Mouse (Mus musculus) MEL (cell line): Measurements from ENCODE around the gene Nap1l1. TPM values are rescaled to one million over a fixed set of nuclear protein-coding genes. Genes with fewer than 3 reads are reported as not detected.

Experiments
- DNase-seq: peaks from one replicate; pipeline ENCODE4 v3.0.0; 2011; ENCODE audit warnings: low read depth, low spot score
- H3K27ac ChIP-seq: 2 replicates; pipeline ENCODE4 v1.5.1; 2012; ENCODE audit warnings: low read depth, mild to moderate bottlenecking, control low read depth, low read length, moderate library complexity; ENCODE audit not compliant: control insufficient read depth
- H3K27me3 ChIP-seq, 2 experiments: fragments of 150-350 bp in 1 of 2; sonication (generic) in 1 of 2; 2 replicates each; pipeline ENCODE4 v1.6.1; 2012; ENCODE audit warnings: low read length in 2 of 2, mild to moderate bottlenecking in 2 of 2, improper control_type of control experiment in 1 of 2, moderate library complexity in 1 of 2; ENCODE audit not compliant: insufficient read depth in 2 of 2, control insufficient read depth in 1 of 2
- H3K36me3 ChIP-seq, 2 experiments: 2 replicates each; pipeline ENCODE4 v1.6.1; 2012 to 2014; ENCODE audit warnings: low read length in 2 of 2, improper control_type of control experiment in 1 of 2, inconsistent platforms in 1 of 2, mild to moderate bottlenecking in 1 of 2; ENCODE audit not compliant: insufficient read depth in 2 of 2, control insufficient read depth in 1 of 2
- H3K4me1 ChIP-seq, 2 experiments: fragments of 150-350 bp in 1 of 2; sonication (generic) in 1 of 2; 2 replicates each; pipeline ENCODE4 v1.6.1; 2012; ENCODE audit warnings: low read length in 2 of 2, improper control_type of control experiment in 1 of 2, mild to moderate bottlenecking in 1 of 2; ENCODE audit not compliant: insufficient read depth in 2 of 2, control insufficient read depth in 1 of 2
- H3K4me3 ChIP-seq, 2 experiments: fragments of 150-350 bp in 1 of 2; sonication (generic) in 1 of 2; 2 replicates each; pipeline ENCODE4 v1.5.1; 2012; ENCODE audit warnings: low read depth in 2 of 2, low read length in 2 of 2, mild to moderate bottlenecking in 2 of 2, moderate library complexity in 2 of 2, control low read depth in 1 of 2, improper control_type of control experiment in 1 of 2; ENCODE audit not compliant: control insufficient read depth in 1 of 2, insufficient read depth in 1 of 2
- H3K79me2 ChIP-seq: 2 replicates; pipeline ENCODE4 v1.6.1; 2012; ENCODE audit warnings: mild to moderate bottlenecking, low read length, moderate library complexity; ENCODE audit not compliant: control insufficient read depth, poor library complexity, insufficient read depth
- H3K9ac ChIP-seq: 2 replicates; pipeline ENCODE4 v1.6.1; 2012; ENCODE audit warnings: low read depth, mild to moderate bottlenecking, control low read depth, low read length, moderate library complexity; ENCODE audit not compliant: control insufficient read depth, poor library complexity, severe bottlenecking
- H3K9me3 ChIP-seq: fragments of 150-350 bp; sonication (generic); replicated peaks from 2 replicates; pipeline ENCODE4 v1.6.1; 2012; ENCODE audit warnings: mild to moderate bottlenecking, low read length, improper control_type of control experiment, moderate library complexity; ENCODE audit not compliant: insufficient read depth
- BHLHE40 ChIP-seq: IDR thresholded peaks from 2 replicates; pipeline ENCODE4 v1.6.1; 2012; ENCODE audit warnings: low read depth, mild to moderate bottlenecking, inconsistent platforms, low read length, improper control_type of control experiment, borderline replicate concordance
- CTCF ChIP-seq, 3 experiments: IDR thresholded peaks in 2 of 3; conservative IDR thresholded peaks in 1 of 3; 2 replicates each; pipeline ENCODE4 v1.5.1; 2011 to 2012; ENCODE audit warnings: low read length in 3 of 3, low read depth in 2 of 3, mild to moderate bottlenecking in 2 of 3, improper control_type of control experiment in 1 of 3, inconsistent platforms in 1 of 3, mixed read lengths in 1 of 3, moderate library complexity in 1 of 3; ENCODE audit not compliant: control insufficient read depth in 1 of 3, insufficient read depth in 1 of 3, poor library complexity in 1 of 3, severe bottlenecking in 1 of 3
- EP300 ChIP-seq, 2 experiments: IDR thresholded peaks; 2 replicates each; pipeline ENCODE4 v1.6.1; 2011; ENCODE audit warnings: improper control_type of control experiment in 2 of 2, low read length in 2 of 2, low read depth in 1 of 2, mild to moderate bottlenecking in 1 of 2
- GABPA ChIP-seq: IDR thresholded peaks from 2 replicates; pipeline ENCODE4 v1.6.1; 2012; ENCODE audit warnings: low read depth, mild to moderate bottlenecking, inconsistent platforms, low read length, improper control_type of control experiment, moderate library complexity
- GATA1 ChIP-seq: IDR thresholded peaks from 2 replicates; pipeline ENCODE4 v1.6.1; 2011; ENCODE audit warnings: low read depth, low read length, improper control_type of control experiment
- HCFC1 ChIP-seq: IDR thresholded peaks from 2 replicates; pipeline ENCODE4 v1.6.1; 2012; ENCODE audit warnings: low read depth, mild to moderate bottlenecking, inconsistent platforms, low read length, improper control_type of control experiment, moderate library complexity
- KAT2A ChIP-seq: conservative IDR thresholded peaks from 2 replicates; pipeline ENCODE4 v1.6.1; 2012; ENCODE audit warnings: low read depth, low read length, improper control_type of control experiment, inconsistent platforms
- MAX ChIP-seq: IDR thresholded peaks from 2 replicates; pipeline ENCODE4 v1.6.1; 2011; ENCODE audit warnings: low read length, improper control_type of control experiment
- MAZ ChIP-seq: IDR thresholded peaks from 2 replicates; pipeline ENCODE4 v1.6.1; 2012; ENCODE audit warnings: low read depth, mild to moderate bottlenecking, inconsistent platforms, low read length, improper control_type of control experiment
- MXI1 ChIP-seq: IDR thresholded peaks from 2 replicates; pipeline ENCODE4 v1.6.1; 2011; ENCODE audit warnings: mild to moderate bottlenecking, low read depth, low read length, improper control_type of control experiment
- MYC ChIP-seq: IDR thresholded peaks from 2 replicates; pipeline ENCODE4 v1.6.1; 2011; ENCODE audit warnings: low read depth, mild to moderate bottlenecking, low read length, improper control_type of control experiment, moderate library complexity
- NRF1 ChIP-seq: IDR thresholded peaks from 2 replicates; pipeline ENCODE4 v1.6.1; 2014; ENCODE audit warnings: low read depth, mild to moderate bottlenecking, inconsistent platforms, low read length, improper control_type of control experiment, moderate library complexity; ENCODE audit not compliant: poor library complexity, insufficient read depth, severe bottlenecking
- POLR2A ChIP-seq, 2 experiments: IDR thresholded peaks; 2 replicates each; pipeline ENCODE4 v1.6.1; 2011 to 2012; ENCODE audit warnings: low read length in 2 of 2, mild to moderate bottlenecking in 2 of 2, control low read depth in 1 of 2, improper control_type of control experiment in 1 of 2, low read depth in 1 of 2, moderate library complexity in 1 of 2; ENCODE audit not compliant: control insufficient read depth in 1 of 2, insufficient read depth in 1 of 2, poor library complexity in 1 of 2
- POLR2AphosphoS2 ChIP-seq: IDR thresholded peaks from 2 replicates; pipeline ENCODE4 v1.6.1; 2011; ENCODE audit warnings: low read length, improper control_type of control experiment
- RCOR1 ChIP-seq: IDR thresholded peaks from 2 replicates; pipeline ENCODE4 v1.6.1; 2012; ENCODE audit warnings: low read depth, mild to moderate bottlenecking, inconsistent platforms, low read length, improper control_type of control experiment
- SIN3A ChIP-seq: IDR thresholded peaks from 2 replicates; pipeline ENCODE4 v1.6.1; 2012; ENCODE audit warnings: low read length, improper control_type of control experiment, inconsistent platforms
- TBP ChIP-seq: IDR thresholded peaks from 2 replicates; pipeline ENCODE4 v1.8.0; 2011; ENCODE audit warnings: low read depth, low read length, improper control_type of control experiment
- TCF12 ChIP-seq: IDR thresholded peaks from 2 replicates; pipeline ENCODE4 v1.6.1; 2014; ENCODE audit warnings: low read depth, mild to moderate bottlenecking, inconsistent platforms, low read length, improper control_type of control experiment, moderate library complexity
- ZNF384 ChIP-seq: IDR thresholded peaks from 2 replicates; pipeline ENCODE4 v1.6.1; 2012; ENCODE audit warnings: low read depth, mild to moderate bottlenecking, inconsistent platforms, low read length, improper control_type of control experiment
- polyA plus RNA-seq, 2 experiments: library from polyadenylated mRNA; stranded (reverse) in 1 of 2; unstranded in 1 of 2; fragments of >175 nt in 1 of 2; fragments of >200 nt in 1 of 2; gene quantifications; 2 replicates each; pipeline versions ENCODE4 v1.2.1 to v1.2.4; 2012; ENCODE audit warnings: low replicate concordance in 2 of 2, low read depth in 1 of 2; ENCODE audit not compliant: insufficient read length in 2 of 2, insufficient read depth in 1 of 2, missing spikeins in 1 of 2
- total RNA-seq: library from RNA; depleted of rRNA; stranded (reverse); fragments of 300-350 nt; gene quantifications from 2 replicates; pipeline ENCODE4 v1.2.3, GENCODE M21; 2012

Nap1l1 gene
- total and polyA plus RNA-seq, 3 experiments, result 183 to 591 (median 296) TPM

DNA sequence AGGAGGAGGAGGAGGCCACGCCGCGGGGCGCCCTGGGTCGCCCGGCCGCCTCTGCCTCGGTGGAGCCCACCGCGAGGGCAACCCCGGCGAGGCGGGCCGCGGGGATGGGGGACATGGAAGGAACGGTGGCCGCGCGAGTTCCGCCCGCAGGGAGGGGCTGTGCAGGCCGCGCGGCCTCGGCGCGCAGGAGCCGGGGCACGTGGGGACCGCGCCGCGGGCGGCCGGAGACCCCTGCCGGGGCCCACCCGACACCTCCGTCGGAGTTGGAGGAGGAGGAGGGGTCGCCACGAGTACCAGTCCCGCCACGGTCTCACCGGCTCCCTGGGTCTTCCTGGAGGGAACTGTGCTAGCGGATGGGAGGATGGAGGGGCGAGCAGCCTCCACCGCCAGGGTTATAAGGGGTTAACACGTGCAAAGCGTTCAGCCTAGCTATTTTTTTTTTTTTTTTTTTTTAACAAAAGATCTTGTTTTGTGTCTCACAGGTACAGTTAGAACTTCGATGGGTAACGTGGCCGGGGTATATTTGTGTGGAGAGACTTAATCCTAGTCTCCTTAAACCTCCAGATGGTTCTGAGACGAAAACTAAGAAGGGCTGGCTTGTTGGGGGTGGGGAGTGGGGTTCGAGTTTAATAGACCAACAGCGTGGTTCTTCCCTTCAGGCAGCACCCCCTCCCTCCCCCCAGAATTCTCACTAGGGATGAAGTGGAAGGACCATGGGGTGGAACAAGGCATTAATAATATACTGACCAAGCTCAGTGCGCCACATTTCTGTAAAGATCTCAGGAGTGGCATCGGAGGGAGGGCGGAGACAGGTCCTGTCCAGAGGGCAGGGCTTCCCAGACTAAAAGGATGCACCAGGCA is 718 bp downstream of the Nap1l1 start:
- H3K36me3 ChIP-seq, result peaks cover 0 to 60% of the 10 kb centered on the region in 2 experiments
- peak overlapping the region; percentile 98 for H3K9ac ChIP-seq
- peak overlapping the region; percentile 73 for H3K27ac ChIP-seq
- peaks cover 32 to 45% of the 10 kb centered on the region in 2 experiments for H3K4me1 ChIP-seq
- peaks cover 53% of the 10 kb centered on the region for H3K79me2 ChIP-seq
- TF ChIP-seq EP300 (IDR thresholded peaks at IDR 0.05; ENCODE audit: low read depth in 1 of 2, low read length in 2 of 2) (peak in 1 of 2 experiments; percentile 5; a peak in 1 of 4 replicates), GATA1 (no peak), ZNF384 (peak; percentile 74), CTCF (IDR thresholded peaks at IDR 0.05 in 2 of 3, conservative IDR thresholded peaks at IDR 0.05 in 1 of 3; ENCODE audit: control insufficient read depth in 1 of 3, insufficient read depth in 1 of 3, low read depth in 2 of 3, low read length in 3 of 3, poor library complexity in 1 of 3, severe bottlenecking in 1 of 3) (peak in 1 of 3 experiments; percentile 5; a peak in 1 of 6 replicates), MXI1 (peak; percentile 88), POLR2A (IDR thresholded peaks at IDR 0.05; ENCODE audit: control insufficient read depth in 1 of 2, insufficient read depth in 1 of 2, low read depth in 1 of 2, low read length in 2 of 2, poor library complexity in 1 of 2) (peak; percentile 25 to 56), TCF12 (no peak), HCFC1 (0 out of 2 replicates have a peak, but pooled peaks have one; percentile 23), MYC (peak; percentile 79), RCOR1 (0 out of 2 replicates have a peak, but pooled peaks have one; percentile 16), TBP (no peak), MAX (peak; percentile 84), MAZ (peak; percentile 70; the same call in 1 of the 2 replicates), NRF1 (no peak), GABPA (no peak), BHLHE40 (peak; percentile 47; the same call in 1 of the 2 replicates), SIN3A (peak; percentile 54)
- peak overlapping the region; percentile 80 to 94 for H3K4me3 ChIP-seq
- H3K27me3 ChIP-seq, result no peaks in the 10 kb centered on the region
- no peaks in the 10 kb centered on the region for H3K9me3 ChIP-seq
- DNase-seq, result peak; percentile 60

DNA sequence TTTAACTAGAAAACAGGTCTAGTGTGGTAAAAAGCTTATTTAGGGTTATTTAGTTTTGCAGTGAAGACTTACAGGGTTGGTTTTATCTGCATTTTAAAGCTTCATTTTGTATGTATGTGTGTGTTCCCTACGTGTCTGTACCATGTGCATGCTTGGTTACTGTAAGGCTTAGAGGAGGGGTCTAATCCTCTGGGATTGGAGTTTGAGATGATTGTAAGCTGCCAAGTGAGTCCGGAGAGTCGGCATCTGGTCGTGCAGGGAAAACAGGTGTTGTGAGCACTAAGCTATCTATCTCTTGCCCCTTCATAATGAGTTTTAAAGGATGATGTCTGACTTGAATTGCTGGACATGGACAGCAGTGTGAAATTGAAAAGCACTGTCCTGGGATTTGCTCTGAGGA is 3.3 kb downstream of the Nap1l1 start:
- DNase-seq, result peak; percentile 32
- peaks cover 32 to 50% of the 10 kb centered on the region in 2 experiments for H3K4me1 ChIP-seq
- H3K9ac ChIP-seq, result peak overlapping the region; percentile 12
- TF ChIP-seq POLR2AphosphoS2 (peak; percentile 30; the same call in 1 of the 2 replicates), MYC (0 out of 2 replicates have a peak, but pooled peaks have one; percentile 12), KAT2A (no peak)
- H3K27me3 ChIP-seq, result no peaks in the 10 kb centered on the region
- H3K9me3 ChIP-seq, result no peaks in the 10 kb centered on the region
- H3K4me3 ChIP-seq, result peak overlapping the region; percentile 27; a peak in 3 of 4 replicates
- H3K36me3 ChIP-seq, result peaks cover 7 to 74% of the 10 kb centered on the region in 2 experiments
- H3K79me2 ChIP-seq, result peaks cover 74% of the 10 kb centered on the region
- H3K27ac ChIP-seq, result peak overlapping the region; percentile 9; the same call in 1 of the 2 replicates
